Mouse (Mus musculus): ENCODE data around the gene Hist2h2aa1.

DNA sequence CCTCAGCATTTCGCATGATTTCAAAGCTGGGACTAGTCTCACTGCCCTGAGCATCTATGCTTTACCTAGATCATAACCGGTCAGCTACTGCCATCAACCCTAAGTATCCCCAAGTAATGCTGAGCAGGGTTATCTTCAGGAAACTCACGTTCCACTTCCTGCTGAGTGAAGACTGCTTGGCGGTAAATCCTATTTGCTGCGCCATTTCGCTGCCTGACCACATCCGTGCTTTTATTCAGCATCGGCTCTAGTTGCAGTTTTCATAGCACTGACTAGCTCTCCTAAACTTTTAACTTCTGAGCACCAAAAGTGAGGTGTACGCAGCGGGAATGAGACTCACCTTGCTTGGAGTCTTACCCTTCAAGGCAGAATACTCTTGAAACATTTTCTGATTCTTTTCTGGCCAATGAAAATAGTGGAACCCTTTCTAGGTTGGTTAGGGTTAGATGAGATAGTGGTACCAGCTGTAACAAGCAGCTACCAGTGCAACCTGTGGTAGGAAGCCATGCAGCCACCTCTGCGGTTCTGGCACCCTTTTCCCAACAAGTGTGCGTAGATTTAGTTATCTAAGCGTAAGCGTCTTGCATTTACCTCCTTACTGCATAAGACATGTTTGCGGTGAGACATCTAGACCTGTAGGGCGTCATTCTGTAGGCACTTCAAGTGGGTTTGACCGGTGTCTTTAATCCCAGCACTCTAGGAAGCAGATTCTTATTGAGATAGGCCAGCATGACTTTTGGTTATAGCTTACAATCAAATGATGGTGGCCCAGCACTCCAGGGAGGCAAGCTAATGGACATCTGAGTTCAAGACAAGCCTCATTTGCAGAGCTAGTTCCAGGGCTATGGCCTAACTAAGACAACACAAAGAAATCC is 28.5 kb downstream of the Hist2h2aa1 start:
- TF ChIP-seq POLR2A (IDR thresholded peaks at IDR 0.05; ENCODE audit: low read depth, low read length) (no peak), CTCF (conservative IDR thresholded peaks at IDR 0.05 in 1 of 2, IDR thresholded peaks at IDR 0.05 in 1 of 2; ENCODE audit: low read depth in 2 of 2, low read length in 2 of 2) (no peak), EP300 (IDR thresholded peaks at IDR 0.05; ENCODE audit: low read length) (no peak), SIN3A (IDR thresholded peaks at IDR 0.05; ENCODE audit: low read length) (no peak), IRF4 (IDR thresholded peaks at IDR 0.05; ENCODE audit: low read depth, low read length) (no peak), USF1 (IDR thresholded peaks at IDR 0.05; ENCODE audit: low read depth, low read length) (no peak), MEF2A (IDR thresholded peaks at IDR 0.05; ENCODE audit: borderline replicate concordance, low read depth, low read length) (no peak), CHD1 (IDR thresholded peaks at IDR 0.05; ENCODE audit: low read depth, low read length) (no peak), MAFK (IDR thresholded peaks at IDR 0.05; ENCODE audit: insufficient replicate concordance, low read length) (no peak), E2F4 (IDR thresholded peaks at IDR 0.05; ENCODE audit: insufficient replicate concordance, low read depth, low read length) (no peak), JUND (conservative IDR thresholded peaks at IDR 0.05; ENCODE audit: low read depth, low read length) (no peak), PAX5 (IDR thresholded peaks at IDR 0.05; ENCODE audit: low read length) (no peak), MAZ (IDR thresholded peaks at IDR 0.05; ENCODE audit: low read depth, low read length) (no peak), POLR2AphosphoS2 (IDR thresholded peaks at IDR 0.05; ENCODE audit: low read depth, low read length) (no peak)

Data from CH12.LX (cell line).